Mouse (Mus musculus): Measurements from ENCODE around the gene Tshz2.
"Not testable (repeated sequence)": the region's sequence is repeated elsewhere in the genome, so short reads cannot be mapped to it uniquely, and the experiment has no call there.

Tshz2 gene

DNA sequence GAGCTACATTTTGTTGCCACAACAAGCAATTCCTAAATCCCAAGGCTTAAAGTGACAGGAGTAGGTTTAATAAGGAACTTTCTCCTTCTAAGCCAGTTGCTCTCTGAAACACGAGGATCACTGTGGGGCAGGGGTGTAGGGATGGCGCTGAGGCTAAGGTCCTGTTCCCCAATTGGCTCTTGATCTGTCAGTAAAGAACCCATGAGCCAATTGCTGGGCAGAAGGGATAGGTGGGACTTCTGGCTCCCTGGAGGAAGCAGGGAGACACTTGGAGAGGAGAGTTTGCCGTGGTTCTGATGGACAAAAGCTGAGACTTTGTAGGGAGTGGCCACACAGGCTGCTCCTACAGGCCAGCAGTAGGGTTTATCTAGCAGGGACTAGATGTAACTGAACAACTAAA, 128.9 kb downstream of the Tshz2 start:
- no peak for DNase-seq

DNA sequence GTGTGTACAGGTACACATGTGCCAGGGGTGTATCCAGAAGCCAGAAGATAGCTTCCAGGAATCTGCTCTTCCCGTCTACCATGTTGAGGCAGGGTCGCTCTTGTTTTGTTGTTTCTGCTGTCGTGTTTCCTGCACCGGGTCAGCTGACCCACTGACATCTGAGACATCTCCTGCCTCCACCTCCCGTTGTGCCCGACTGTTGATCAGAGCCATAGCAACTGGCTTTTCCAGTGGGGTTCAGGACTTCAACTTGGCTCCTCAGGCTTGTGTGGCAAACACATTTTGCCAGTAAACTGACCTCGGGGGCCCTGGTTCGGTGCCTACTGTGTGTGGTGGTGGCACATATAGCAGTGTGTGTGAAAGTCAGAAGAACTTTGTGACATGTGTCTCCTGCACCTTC, 129.5 kb downstream of the Tshz2 start:
- no peak for DNase-seq

DNA sequence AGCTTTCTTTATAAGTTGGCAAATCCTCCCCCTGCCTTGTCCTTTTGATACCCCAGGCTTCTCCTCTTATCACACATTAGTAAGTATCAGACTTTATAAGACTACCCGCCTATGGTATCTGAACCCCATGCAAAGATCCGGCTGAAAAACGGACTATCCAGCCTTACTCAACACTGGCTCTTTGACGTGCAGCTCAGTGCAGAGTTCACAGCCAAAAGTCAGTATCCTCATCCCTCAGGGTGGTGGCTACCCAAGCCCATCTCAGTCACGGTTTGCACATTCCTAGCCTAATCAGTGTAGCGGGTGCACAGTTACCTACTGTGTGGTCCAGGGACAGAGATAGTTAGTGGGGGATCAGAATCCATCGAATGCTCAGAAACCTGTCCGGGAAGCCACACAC, 130.9 kb downstream of the Tshz2 start:
- no peak for DNase-seq

DNA sequence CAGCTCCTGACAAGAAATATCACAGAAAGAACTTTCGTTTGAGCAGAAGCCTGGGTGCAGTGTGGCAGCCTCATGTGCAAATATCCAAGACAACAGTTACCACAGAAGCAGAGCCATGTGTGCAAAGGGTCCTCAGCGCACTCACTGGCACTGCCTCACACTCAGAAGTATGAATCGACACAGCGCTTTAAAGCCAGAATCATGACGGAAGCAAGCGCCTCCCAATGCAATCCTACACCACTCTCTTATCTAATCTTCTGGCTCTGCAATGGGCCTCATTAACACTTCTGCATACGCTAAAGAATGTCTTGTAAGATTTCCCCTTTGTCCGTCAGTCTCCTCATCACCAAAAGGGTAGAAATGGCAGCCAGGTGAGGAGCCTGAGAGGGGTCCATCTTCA, 133.4 kb downstream of the Tshz2 start:
- DNase-seq: no peak

DNA sequence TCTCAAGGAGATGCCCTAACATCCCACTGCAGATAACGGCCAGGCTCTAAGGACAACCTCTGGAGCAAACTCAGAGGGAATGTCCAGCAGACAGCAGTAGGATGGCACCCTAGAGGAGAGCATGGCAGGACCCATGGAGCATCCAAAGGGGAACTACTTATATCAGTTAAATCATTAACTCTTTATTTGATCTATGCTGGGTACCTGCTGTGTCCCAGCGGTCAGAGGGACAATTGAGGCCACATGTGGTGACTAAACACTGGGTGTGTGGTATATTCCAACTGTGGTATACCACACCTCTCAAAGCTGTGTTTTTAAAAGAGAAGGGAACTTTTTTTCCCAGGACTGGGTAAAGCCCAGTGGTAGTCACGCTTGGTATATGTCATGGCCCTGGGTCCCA, 134.5 kb downstream of the Tshz2 start:
- DNase-seq: no peak

DNA sequence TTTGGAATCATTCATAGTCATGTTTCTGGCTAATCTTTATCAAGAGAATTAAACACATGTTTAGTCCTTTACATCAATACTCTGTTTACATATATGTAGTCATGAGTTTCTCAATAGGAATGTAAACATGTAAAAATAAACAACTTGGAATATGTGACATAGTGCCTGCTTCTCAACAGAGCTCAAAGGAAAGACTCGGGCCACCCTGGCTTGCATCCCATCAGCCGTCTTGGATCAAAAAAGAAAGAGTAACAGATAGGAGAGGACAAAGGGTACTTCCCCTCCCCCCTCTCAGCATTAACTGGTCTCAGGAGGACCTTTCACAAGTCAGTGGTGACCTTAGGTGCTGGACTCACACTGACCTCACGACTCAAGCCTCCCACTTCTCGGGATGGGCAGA, 142.3 kb downstream of the Tshz2 start:
- peak in 1 of 2 experiments; percentile 41 for DNase-seq

DNA sequence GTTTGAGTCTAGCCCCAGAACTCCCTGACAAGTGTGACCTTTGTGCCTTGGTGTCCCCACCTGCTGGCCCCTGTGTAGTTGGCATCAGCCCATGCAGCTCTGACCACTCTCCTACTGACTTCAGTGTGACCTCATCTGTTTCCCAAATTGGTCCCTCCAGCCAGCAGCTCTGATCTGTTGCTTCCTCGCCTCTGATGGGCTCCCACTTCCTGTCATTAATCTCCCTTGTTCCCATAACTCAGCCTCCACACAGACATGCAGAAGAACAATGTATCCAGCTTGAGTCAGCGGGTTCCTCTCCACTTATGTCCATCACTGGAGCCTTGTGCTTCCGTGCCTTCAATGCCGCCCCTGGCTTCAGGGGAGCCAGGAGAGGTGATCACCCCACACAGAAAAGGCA, 144.4 kb downstream of the Tshz2 start:
- DNase-seq: peak; percentile 20 to 37

DNA sequence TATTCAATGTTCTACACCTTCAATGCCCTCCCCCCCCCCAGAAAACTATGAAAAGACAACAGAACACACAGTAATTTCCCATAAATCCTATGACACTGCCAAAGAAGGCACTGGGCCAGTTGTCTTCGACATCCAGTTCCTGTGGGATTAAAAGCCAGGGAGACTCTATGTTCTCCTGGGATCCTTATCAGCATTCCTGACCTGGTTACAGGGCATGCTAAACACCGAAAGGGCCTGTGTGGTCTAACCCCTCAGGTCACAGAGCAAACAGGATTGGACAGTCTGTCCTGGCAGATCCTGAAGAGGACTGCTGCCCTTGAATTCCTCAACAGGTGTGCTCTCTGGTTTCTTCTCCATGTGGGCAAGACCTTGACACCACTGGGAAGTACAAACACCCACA, 145.0 kb downstream of the Tshz2 start:
- no peak for DNase-seq

DNA sequence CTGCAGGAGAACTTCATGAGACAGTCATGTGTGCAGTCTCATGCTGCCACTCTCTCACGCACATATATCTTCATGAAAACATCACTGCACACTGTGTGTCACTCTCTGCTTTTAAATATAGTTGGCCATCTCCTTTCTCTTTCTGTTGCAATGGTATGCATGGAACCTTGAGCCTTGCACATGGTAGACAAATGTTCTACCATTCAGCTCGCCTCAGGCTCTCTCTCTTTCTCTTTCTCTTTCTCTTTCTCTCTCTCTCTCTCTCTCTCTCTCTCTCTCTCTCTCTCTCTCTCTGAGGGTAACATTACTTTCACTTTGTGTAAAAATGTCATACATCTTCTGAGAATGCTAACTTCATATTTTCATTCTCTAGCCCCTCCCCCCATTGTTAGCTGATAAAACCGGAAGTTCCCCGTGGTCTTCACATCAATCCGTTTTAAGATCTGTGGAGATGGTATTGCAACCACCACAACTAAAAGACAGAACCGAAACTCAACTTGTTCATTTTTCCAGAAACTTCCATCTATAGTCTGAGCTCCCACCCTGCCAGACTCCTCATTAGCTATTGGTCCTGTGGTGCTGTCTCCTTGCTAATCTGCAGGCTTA, 146.0 kb downstream of the Tshz2 start:
- no peak for DNase-seq

DNA sequence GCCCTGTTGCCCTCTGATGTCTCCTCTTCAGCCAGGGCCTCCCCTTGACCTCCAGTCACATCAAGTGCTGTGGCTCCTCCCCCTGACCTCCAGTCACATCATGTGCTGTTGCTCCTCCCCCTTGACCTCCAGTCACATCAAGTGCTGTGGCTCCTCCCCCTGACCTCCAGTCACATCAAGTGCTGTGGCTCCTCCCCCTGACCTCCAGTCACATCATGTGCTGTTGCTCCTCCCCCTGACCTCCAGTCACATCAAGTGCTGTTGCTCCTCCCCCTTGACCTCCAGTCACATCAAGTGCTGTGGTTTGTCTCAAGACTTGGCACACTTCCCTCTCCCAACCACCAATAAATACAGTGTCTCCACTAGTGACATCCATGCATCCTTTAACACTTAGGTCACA, 148.9 kb downstream of the Tshz2 start:
- DNase-seq: not testable (repeated sequence)

DNA sequence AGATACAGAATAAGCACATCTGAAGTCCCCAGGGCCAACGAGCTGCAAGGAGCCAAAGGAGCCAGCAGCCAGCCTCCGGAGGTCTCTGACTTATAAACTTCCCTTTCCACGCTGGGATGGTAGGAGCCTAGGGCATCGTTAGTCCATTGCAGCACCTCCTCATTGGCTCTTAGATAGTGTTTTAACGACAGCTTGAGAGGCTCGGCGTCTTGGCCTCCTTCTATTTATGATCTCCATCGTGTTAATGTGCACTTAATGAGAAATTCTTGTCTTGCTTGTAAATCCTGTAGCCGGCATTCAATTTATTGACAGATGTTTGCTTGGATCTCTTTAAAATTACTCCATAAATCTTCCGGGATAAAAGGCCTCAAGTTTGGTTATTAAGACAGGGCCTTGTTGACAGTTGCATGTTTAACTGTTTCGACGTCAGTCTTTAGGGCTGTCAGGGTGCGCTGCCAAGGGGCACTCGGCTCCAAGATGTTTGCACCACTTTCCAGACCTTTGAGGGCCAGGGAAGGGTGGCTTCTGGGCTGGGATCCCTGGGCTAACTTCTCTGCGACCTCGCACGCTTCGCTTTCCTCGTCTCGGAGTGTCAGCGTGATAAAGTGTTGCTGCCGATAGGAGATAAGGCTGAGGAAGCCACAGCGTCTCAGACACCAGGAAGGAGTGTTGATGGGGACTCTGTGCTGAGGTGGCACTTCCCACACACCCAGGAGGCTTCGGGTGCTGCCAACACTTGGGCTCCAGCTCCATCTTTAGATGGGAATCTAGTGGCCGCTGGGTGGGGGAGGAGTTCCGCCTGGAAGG, 150.3 kb downstream of the Tshz2 start:
- peak; percentile 54 to 83 for DNase-seq

DNA sequence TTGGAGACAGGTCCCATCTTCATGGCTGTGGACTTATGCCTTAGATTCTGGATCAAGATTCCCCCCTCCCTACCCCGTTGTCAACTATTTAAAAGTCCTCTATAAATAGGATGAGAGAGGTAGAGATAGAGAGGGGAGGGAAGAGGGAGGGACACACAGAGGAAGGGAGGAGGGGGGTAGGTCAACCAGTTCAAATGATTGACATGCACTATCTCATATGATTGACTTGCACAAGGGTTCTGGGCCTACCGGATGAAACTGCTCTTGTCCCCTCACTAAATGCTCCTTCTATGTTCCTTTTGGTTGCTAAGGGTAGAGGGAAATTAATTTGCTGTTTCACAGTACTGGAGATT, 150.8 kb downstream of the Tshz2 start:
- DNase-seq: no peak

DNA sequence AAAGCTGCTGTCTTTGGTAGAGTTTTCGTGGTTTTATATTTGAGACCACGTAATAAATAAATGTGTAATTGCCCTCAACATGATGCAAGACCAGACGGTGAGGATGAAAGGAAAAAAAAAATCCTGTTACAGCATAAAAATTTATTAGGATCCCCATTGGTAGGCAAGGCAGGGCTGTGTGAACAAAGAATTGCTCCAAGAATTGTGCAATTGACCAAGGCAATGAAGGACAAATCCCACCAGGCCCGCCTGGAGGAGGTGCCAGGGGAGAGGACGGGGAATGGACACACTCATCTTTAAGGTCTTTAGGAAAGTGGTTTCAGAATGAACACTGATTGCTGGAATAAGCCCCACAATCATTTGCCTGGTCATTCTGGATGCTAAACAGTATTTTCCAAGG, 154.6 kb downstream of the Tshz2 start:
- DNase-seq: no peak

DNA sequence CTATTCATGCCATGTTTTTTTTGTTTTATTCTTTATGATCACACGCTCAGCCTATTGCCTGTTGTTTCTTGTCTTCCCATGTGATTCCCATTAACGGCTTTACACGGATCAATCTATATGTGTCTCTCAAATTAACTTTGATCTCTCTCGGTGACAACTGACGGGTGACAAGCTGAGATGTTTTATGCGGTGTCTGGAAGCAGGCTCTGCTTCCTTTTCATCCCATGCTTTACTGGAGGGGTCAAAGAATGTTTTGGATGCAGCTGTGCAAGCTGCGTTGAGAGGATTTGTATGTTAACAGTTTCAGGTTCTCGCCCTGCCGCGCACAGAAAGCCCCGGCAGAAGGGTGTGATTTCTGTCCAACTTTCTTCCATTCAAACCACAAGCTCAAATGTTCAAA, 155.1 kb downstream of the Tshz2 start:
- no peak for DNase-seq

DNA sequence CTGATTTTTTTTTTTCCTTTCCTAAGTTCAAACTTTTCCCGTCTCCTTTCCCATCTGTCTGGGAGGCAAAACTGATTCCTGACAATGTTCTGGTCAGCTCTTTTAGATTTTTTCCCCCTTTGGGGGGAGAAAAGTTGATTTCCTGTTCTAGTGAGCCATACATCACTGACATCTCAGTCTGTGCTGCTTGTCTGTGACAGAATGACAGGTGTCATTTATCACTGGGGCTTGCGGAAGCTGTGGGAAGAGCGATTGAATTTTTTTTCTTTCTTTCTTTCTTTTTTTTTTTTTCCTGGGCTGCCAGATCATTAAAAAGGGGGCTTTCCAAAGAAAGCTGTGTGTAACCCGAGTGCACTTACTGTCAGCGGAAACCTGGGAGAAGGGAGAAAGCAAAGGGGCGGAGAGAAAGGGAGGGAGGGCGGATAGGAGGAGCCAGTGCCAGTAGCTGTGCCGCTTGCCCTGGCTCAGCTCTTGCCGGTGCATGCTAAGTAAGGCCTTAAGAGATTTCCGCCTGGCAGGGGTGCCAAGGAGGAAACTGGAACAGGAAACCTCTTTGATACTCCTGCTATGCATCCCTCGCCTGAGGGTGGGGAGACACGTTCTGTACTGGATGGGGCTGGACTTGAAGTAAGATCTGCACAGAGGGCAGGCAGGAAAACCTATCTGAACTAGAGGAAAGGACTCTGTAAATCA, 157.8 kb downstream of the Tshz2 start:
- peak; percentile 76 to 89 for DNase-seq

DNA sequence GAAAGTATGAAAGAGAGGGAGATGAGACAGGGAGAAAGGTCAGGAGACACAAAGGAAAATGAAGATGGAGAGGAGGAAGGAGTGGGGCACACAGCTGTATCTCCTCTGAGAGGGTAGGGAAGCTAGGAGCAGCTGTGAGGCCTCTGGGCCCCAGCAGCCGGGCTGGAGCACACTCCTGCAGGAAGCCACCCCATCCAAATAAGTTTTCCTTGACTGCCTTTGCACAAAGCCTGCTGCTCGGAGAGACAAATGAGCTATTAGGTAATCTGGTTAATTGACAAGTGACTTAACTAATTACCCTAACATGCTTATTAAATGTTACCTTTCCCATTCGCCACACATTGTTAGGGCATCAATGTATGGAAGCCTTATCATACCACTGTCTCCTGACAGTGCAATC, 159.9 kb downstream of the Tshz2 start:
- no peak for DNase-seq

DNA sequence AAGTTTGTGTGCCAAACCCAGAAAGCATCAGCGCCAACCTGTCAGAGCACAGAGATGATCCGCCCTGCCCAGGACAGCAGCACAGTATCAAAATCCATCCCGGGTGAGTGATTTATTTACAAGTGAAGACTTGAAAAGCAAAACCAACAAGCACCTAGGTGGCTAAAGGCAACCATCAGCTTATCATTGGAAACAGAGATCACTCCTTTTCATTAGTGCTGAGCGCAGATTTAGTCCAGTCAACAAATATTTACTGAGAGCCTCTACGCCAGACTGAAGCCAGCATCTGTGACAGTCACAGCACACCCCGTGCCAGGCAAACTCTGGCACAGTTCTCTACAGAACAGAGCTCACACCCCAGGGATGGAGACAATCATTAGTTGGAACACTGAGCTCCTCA, 169.4 kb downstream of the Tshz2 start:
- no peak for DNase-seq

DNA sequence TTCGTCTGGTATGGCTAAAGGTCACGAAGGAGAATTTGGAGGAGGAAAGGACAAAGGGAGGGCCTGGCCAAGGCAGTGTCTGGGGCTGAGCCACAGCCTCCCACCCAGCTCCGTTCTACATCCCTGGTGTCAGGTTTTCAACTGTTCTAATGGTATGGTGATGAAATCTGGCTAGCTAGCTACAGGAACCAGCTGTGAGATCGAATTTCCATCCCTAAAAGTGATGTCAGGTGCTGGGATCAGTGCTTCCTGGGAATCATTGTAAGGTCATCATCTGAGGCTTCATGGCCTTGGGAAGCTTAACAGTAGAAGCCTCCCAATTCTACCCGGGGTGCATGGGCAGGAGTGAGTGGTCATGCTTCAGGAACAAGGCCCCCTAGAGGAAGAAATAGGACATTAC, 171.6 kb downstream of the Tshz2 start:
- no peak for DNase-seq

DNA sequence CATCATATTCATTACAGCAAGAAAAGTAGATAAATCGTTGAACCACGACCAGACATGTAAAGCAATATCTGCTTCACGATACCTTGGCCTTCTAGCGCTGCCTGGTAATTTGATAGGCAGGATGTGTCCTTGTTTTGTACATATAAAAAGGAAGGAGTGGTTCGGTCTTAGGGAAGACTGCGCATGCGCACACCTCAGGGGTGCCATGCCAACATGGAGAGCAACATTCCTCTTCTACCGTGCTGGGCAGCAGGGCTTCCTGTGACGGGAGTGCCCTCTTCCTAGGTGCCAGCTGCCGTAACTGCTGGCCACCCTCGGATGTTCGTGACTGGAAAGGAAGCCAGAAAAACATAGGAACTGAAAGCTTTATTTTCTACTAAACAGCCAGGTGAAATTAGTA, 172.7 kb downstream of the Tshz2 start:
- no peak for DNase-seq

DNA sequence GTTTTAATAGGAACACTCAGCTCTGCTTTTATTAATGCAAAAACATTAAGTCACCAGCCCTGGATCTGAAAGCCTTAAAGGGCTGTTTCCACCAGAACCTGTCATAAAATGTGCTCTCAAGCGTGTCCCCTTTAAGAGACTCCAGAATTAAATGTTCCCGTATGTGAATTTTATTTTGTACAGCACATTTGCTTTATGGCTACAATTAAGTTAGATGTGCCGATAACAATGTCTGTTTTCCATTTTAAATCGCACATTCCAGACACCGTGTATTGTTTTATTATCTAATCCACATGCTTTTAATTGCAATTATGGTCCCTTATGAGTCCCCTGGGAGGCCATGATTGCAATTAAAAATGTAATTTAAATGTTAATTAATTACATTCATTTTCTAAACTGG, 178.8 kb downstream of the Tshz2 start:
- no peak for DNase-seq

DNA sequence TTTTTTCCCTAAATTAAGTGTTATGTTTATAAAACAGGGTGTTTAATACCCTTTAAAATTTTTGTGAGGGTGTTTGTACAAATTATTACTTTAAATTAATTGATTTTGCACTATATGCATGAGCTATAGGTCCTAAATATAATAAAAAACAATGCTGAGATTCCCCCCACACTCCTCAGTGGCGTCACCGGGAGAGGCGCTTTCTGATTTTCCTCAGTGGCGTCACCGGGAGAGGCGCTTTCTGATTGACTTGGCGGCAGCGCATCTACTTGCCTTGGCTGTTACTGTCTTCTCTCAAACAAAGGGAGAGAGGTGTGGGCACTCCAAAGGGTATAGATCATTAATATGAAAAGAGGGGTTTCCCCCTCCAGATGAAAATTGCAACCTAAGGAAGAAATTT, 179.2 kb downstream of the Tshz2 start:
- DNase-seq: no peak

DNA sequence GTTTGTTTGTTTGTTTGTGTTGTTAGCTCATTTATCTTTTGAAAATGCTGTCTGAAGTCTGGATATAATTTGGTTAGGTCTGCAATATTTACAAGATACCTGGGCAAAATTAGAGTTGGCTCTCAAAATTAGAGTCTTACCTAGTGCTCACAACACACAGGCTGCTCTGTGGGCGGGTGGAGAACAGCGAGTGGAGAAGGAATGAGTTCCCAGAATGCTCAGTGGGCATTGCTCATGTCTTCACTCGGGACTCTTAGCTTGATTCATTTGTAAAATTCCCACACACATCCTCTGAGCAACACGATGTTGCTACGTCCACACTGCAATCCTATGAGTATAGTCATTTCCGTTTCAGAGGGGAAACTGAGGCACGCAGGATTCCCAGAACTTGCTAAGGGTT, 180.1 kb downstream of the Tshz2 start:
- DNase-seq: no peak

DNA sequence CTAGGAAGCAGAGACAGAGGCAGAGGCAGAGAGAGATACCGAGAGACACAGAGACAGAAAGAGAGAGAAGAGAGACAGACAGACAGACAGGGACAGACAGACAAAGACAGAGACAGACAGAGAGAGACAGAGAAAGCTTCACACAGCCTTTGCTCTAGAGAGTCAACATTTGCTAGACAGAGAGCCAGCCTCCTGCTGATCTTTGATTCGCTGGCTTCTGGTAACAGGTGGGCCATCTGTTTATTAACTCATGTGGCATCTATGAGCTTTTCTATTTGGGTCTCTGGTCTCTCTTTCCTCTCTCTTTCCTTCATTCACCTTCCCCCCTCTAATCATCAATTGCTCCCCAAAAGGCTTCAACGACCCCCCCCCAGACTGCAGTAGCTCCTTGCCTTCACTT, 181.5 kb downstream of the Tshz2 start:
- DNase-seq: no peak

DNA sequence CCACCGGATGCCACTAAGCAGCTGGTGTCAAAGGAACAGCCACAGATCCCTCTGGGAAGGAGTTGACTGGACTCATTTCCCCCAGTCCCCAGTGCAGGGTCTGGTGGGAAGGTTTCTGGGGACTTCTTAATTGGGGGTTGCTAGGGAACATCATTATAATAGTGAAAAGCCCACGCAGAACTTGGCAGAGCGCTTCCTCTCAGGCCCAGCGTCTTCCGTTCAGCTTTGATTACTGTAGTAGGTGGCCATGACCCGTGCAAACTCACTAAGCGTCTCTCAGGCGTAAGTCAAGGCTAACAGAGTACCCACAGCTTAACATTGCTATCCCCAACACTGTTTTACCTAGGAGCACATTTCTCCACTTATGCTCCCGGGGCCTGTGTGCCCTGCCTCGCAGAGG, 181.9 kb downstream of the Tshz2 start:
- no peak for DNase-seq

All from lung, postnatal 4 days (tissue).